8 mouse cellular contexts compared by ENCODE assay signal in genomic region chr5:143463671-143464070, GRCm38 (mm10). TPM values are rescaled to one million over a fixed set of nuclear protein-coding genes. Genes with fewer than 3 reads are reported as not detected.
DNase-seq lines count a peak whose midpoint lies in the region; ATAC-seq and TF ChIP-seq lines count a peak whose summit lies in the region.

No protein-coding gene starts in this region.

- intact Hi-C loops in left cerebral cortex, postnatal 10 days (cut with DNase I): no loop called here
- intact Hi-C loops in left cerebral cortex, postnatal 25 days (cut with DNase I): no loop called here

- H3K4me3 ChIP-seq in cerebellum, adult 2 months (replicated peaks; ENCODE audit: insufficient read depth, low read depth, low read length): peak overlapping the region; percentile 75
- H3K4me3 ChIP-seq in spleen, adult 2 months (ENCODE audit: extremely low read depth, insufficient read depth, insufficient read length): peak overlapping the region; percentile 70
- H3K4me3 ChIP-seq in liver, embryonic 13.5 days (replicated peaks): peak overlapping the region; percentile 86

- no peak for TF ChIP-seq POLR2A in cerebellum, adult 2 months (IDR thresholded peaks at IDR 0.05; ENCODE audit: borderline replicate concordance, insufficient read depth, low read length)
- no peak for TF ChIP-seq POLR2A in spleen, adult 2 months (IDR thresholded peaks at IDR 0.05; ENCODE audit: low read depth, low read length)

- H3K27ac ChIP-seq in cerebellum, adult 2 months (ENCODE audit: insufficient read depth, low read length): peak overlapping the region; percentile 60
- H3K27ac ChIP-seq in spleen, adult 2 months (ENCODE audit: insufficient read depth, low read length): no peak overlapping the region
- peak overlapping the region; percentile 66 for H3K27ac ChIP-seq in liver, embryonic 13.5 days

- 81% methylated on average over 11 of the region's 11 CpGs for WGBS in cerebellum, adult 2 months
- 91% methylated on average over 11 of the region's 11 CpGs for WGBS in spleen, adult 2 months
- WGBS in liver, embryonic 13.5 days (ENCODE audit: insufficient replicate concordance): 81% methylated on average over 11 of the region's 11 CpGs

- H3K27me3 ChIP-seq in cerebellum, adult 2 months (ENCODE audit: control insufficient read depth, insufficient read depth, low read length): no peaks in the 10 kb centered on the region
- H3K27me3 ChIP-seq in spleen, adult 2 months (ENCODE audit: control insufficient read depth, insufficient read depth, low read length): no peaks in the 10 kb centered on the region
- H3K27me3 ChIP-seq in liver, embryonic 13.5 days: 0 out of 2 replicates have a peak, but pooled peaks cover 5% of the 10 kb centered on the region

- DNase-seq in cerebellum, adult 2 months: no peak
- no peak for DNase-seq in cerebellum, postnatal 25 days
- DNase-seq in spleen, adult 2 months (ENCODE audit: low read depth in 1 of 2, low spot score in 2 of 2): no peak
- DNase-seq in spleen, postnatal 14 days (ENCODE audit: low spot score in 2 of 2): no peak
- no peak for DNase-seq in liver, embryonic 13.5 days
- peak; percentile 27 for DNase-seq in testis, postnatal 10 days (ENCODE audit: low spot score)
- no peak for DNase-seq in left cerebral cortex, postnatal 10 days (ENCODE audit: extremely low spot score in 1 of 2, low spot score in 2 of 2)
- no peak for DNase-seq in left cerebral cortex, postnatal 25 days (ENCODE audit: low spot score in 2 of 2)

- no peaks in the 10 kb centered on the region for H3K9me3 ChIP-seq in liver, embryonic 13.5 days (replicated peaks)

- peaks cover 2% of the 10 kb centered on the region; the same call in 1 of the 2 replicates for H3K36me3 ChIP-seq in spleen, adult 2 months (ENCODE audit: control insufficient read depth, insufficient read depth, low read length)
- peaks cover 23% of the 10 kb centered on the region for H3K36me3 ChIP-seq in liver, embryonic 13.5 days

- TF ChIP-seq CTCF in cerebellum, adult 2 months (IDR thresholded peaks at IDR 0.05; ENCODE audit: borderline replicate concordance, insufficient read depth, low read depth, low read length): no peak
- no peak for TF ChIP-seq CTCF in spleen, adult 2 months (IDR thresholded peaks at IDR 0.05; ENCODE audit: extremely low read depth, insufficient read depth, insufficient read length, insufficient replicate concordance)

- ATAC-seq in liver, embryonic 13.5 days (ENCODE audit: low read depth): no peak

- H3K4me2 ChIP-seq in liver, embryonic 13.5 days: peak overlapping the region; percentile 86

- peak overlapping the region; percentile 89 for H3K9ac ChIP-seq in liver, embryonic 13.5 days

- H3K4me1 ChIP-seq in cerebellum, adult 2 months (ENCODE audit: control insufficient read depth, insufficient read depth, low read length): peaks cover 4% of the 10 kb centered on the region; the same call in 1 of the 2 replicates
- peaks cover 4% of the 10 kb centered on the region; the same call in 1 of the 2 replicates for H3K4me1 ChIP-seq in spleen, adult 2 months (ENCODE audit: control insufficient read depth, insufficient read depth, insufficient read length)
- peaks cover 41% of the 10 kb centered on the region for H3K4me1 ChIP-seq in liver, embryonic 13.5 days (replicated peaks)

RNA-seq across cellular contexts. Expression of gene Daglb, which starts 0.7 kb away (rescaled TPM):
- polyA plus RNA-seq in cerebellum, adult 2 months (2012; rRNA removed): 27.8 and 30.4 TPM in 2 replicates
- 14.9 and 17.6 TPM in 2 replicates for polyA plus RNA-seq in spleen, adult 2 months (2012; rRNA removed)
- 8.8 and 9.2 TPM in 2 replicates for polyA plus RNA-seq in liver, embryonic 13.5 days (2015; fragmentation: Nextera tagmentation; extraction: Ambion mirVana)
- total RNA-seq in left cerebral cortex, postnatal 10 days (2021): 10 to 100 TPM; 20.2 to 21.8 TPM
- 10 to 100 TPM; 26.4 to 32.7 TPM for total RNA-seq in left cerebral cortex, postnatal 25 days (2021)
